Mouse (Mus musculus): Measurements from ENCODE around the gene Ppp1r26.
"Not testable (repeated sequence)": the region's sequence is repeated elsewhere in the genome, so short reads cannot be mapped to it uniquely, and the experiment has no call there.

Ppp1r26 gene

GRCm38 (mm10) chr2:28445082-28445481, 1.5 kb upstream of the Ppp1r26 start:
- DNase-seq (ENCODE audit: low read depth, low spot score) = peak; percentile 45

GRCm38 (mm10) chr2:28446181-28446514, 452 bp upstream of the Ppp1r26 start:
- no peak for DNase-seq (ENCODE audit: low read depth, low spot score)

GRCm38 (mm10) chr2:28447315-28447670, 693 bp downstream of the Ppp1r26 start:
- DNase-seq (ENCODE audit: low read depth, low spot score) = no peak

GRCm38 (mm10) chr2:28451663-28452062, 5.1 kb downstream of the Ppp1r26 start:
- no peak for DNase-seq (ENCODE audit: low read depth, low spot score)

DNA sequence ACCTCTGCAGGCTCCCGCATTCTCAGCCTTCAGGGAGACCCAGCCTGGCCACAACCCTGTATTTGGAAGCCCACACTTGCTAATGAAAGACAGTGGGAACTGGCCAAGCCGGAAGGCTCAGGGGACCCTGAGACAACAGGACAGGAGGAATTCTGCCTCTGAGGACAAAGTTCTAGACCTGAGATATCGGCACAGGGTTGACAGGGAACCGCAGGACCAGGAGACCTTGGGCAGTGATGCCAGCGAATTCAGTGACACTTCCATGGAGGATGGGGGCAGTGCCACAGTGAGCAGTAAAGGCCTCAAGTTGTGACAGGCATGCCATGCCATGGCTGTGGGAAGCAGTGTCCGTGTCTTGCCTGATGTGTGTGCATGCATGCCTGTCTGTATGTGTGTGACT, 6.9 kb downstream of the Ppp1r26 start:
- DNase-seq (ENCODE audit: low read depth, low spot score) = no peak

GRCm38 (mm10) chr2:28456616-28457015, 10.0 kb downstream of the Ppp1r26 start:
- no peak for DNase-seq (ENCODE audit: low read depth, low spot score)

DNA sequence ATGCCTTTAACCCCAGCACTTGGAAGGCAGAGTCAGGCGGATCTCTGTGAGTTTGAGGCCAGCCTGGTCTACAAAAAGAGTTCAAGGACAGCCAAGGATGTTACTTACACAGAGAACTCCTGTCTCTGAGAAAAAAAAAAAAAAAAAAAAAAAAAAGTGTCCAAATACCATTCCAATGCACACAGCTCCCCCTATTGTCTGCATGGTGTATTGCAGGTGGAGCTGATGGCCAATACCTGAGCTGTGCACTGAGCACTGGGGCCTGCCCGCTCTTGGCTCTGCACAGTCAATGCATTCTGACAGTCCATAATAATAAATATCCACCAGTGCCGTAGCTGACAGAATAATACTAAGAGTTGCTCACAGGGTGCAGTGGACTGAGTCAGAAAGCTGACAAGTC, 17.3 kb downstream of the Ppp1r26 start:
- peak; percentile 75 for DNase-seq (ENCODE audit: low read depth, low spot score)

DNA sequence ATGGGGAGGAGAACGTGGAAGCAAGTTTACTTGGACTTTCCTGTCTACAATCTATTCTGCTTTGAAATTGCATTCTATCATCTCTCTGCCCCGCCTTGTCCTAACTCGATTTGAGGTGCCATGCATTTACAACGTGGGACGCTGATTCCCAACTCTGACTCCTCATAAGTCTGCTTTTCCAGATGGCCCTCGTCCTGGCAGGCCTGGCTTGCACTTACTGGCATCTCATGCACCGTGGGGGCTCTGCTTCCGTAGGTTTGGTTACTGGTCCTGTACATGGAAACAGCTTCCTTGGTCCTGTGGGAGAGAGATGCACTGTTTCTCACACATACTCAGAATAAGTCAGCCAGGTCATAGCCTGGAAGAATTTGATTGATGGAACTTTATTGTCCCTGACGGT, 18.3 kb downstream of the Ppp1r26 start:
- no peak for DNase-seq (ENCODE audit: low read depth, low spot score)

- peak; percentile 75 for DNase-seq (ENCODE audit: low read depth, low spot score)
Measured at GRCm38 (mm10) chr2:28465836-28466518, 19.4 kb downstream of the Ppp1r26 start, which contains the start of gene 1700007K13Rik. TSS of gene 1700007K13Rik (minus strand) at chr2:28466332.

GRCm38 (mm10) chr2:28467860-28468485, 21.4 kb downstream of the Ppp1r26 start, which contains the start of gene Mrps2:
TSS of gene Mrps2 (plus strand) at chr2:28468066.
- DNase-seq (ENCODE audit: low read depth, low spot score) = peak; percentile 86

- DNase-seq (ENCODE audit: low read depth, low spot score) = no peak
Measured at GRCm38 (mm10) chr2:28468486-28469225, 22.1 kb downstream of the Ppp1r26 start.

- no peak for DNase-seq (ENCODE audit: low read depth, low spot score)
Measured at GRCm38 (mm10) chr2:28469461-28469860, 22.9 kb downstream of the Ppp1r26 start.

- no peak for DNase-seq (ENCODE audit: low read depth, low spot score)
Measured at GRCm38 (mm10) chr2:28470591-28470990, 24.0 kb downstream of the Ppp1r26 start.

GRCm38 (mm10) chr2:28472011-28472410, 25.4 kb downstream of the Ppp1r26 start:
- DNase-seq (ENCODE audit: low read depth, low spot score) = not testable (repeated sequence)

GRCm38 (mm10) chr2:28477993-28478392, 31.4 kb downstream of the Ppp1r26 start:
- not testable (repeated sequence) for DNase-seq (ENCODE audit: low read depth, low spot score)

GRCm38 (mm10) chr2:28479208-28480204, 32.9 kb downstream of the Ppp1r26 start:
- DNase-seq (ENCODE audit: low read depth, low spot score) = no peak

DNA sequence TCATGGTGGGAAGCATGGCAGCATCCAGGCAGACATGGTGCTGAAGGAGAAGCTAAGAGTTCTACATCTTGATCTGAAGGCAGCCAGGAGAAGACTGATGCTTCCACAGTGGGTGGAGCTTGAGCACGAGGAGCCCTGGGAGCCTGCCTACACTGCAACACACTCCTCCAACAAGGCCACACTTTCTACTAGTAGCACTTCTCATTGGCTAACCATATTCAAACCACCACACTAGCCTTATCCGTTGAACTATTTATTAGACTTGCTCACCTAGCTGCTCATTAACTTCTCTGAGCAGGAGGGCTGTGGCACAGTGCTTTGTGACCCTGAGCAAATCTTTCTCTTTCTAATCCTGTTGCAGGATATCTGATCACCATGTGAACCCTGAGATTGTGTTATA, 37.3 kb downstream of the Ppp1r26 start:
- DNase-seq (ENCODE audit: low read depth, low spot score) = no peak

GRCm38 (mm10) chr2:28494521-28494920, 47.9 kb downstream of the Ppp1r26 start:
- DNase-seq (ENCODE audit: low read depth, low spot score) = no peak

- DNase-seq (ENCODE audit: low read depth, low spot score) = no peak
Measured at GRCm38 (mm10) chr2:28495207-28495756, 48.7 kb downstream of the Ppp1r26 start.

DNA sequence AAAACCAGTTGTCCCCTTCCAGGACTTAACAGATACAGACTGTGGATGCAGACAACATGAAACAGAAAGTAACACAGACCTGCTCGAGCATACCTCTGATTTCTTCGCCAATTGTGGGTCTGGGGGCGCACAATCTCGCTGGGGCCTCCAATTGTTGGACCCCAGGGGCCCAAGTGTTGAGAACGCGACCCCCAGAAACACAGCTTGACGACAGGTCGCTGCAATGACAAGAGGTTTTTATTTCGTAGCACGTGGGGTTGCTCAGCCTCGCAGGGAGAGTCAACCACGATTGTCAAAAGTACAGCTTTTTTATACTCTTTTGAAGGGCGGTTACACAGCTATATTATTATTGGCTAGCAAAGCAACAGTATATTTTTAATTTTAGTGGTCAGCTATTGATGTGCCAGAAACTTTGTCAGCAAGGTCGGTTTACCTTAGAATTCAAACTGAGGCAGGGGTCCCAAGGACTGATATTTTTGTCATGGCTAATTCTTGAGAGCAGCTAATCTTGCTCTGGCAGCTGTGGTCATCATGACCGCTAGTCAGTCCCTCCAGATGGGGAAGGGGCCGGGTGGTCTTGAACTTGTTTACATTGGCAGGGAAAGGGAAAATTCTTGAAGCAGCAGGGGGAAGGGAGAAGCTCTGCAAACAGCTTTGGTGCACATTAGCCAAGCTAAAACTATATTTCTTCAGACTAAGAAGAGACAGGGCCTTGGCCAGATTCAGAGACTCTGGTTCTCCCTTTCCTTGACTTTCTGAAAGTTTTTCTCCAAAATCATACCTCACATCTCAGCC, 49.4 kb downstream of the Ppp1r26 start:
- DNase-seq (ENCODE audit: low read depth, low spot score) = no peak
